Comparison of ENCODE assay signal across 9 mouse cellular contexts in the genomic region with DNA sequence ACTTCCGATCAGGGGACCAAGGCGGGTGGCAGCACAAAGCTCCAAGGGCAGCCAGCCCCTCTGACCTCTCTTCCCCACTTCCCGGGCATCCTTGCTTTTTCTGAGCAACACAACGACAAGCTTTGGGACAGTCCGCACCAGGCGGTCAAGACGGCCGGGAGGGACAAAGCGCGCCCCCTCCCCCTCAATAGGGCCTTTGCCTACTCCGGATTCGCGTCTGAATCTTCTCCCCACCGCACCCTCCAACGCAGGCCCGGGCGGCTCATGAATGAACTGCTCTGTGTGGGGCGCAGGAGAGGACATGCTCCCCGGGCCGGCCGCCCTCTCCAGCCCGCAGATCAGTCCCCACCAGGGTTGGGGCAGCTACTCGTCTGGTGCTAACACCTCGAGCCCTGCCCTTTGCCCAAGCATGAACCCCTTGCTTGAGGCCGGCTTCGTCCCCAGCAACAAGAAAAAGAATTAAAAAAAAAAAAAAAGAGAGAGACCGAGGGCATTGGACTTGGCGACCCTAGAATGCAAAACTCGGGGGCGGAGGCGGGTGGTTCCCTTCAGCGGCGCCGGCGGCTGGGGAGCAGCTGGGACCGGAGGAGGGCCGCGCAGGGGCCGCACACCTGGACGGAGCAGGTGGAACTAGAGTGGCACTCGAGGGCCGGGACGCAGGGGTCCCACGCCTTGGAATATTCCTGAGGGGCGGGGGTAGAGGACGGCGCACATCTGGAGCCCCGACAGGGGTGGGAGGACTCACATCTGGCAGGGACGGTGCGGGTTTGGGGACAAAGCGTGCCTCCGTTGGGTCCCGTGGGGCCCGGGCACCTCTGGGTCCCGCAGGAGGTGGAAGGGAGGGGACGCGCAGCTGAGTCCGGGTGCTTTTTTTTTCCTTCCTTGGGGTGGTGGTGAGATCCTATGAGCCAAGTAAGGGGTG. TPM values are rescaled to one million over a fixed set of nuclear protein-coding genes. Genes with fewer than 3 reads are reported as not detected.
A peak's percentile ranks its signal among the peaks of the same experiment; 100 is the strongest.
DNase-seq lines count a peak whose midpoint lies in the region; ATAC-seq and TF ChIP-seq lines count a peak whose summit lies in the region.
"Had no signal": no experiment of that assay in that cellular context is flagged by ENCODE, and none has a peak within 500 bp of the region (broad histone marks: within the 10 kb centered on the region; RNA-seq: fewer than 3 reads in every experiment).

No protein-coding gene starts in this region.

- no peak for TF ChIP-seq RAD21 in MEL (IDR thresholded peaks at IDR 0.05; ENCODE audit: low read depth, low read length)

- H3K4me2 ChIP-seq in kidney, embryonic 14.5 days (replicated peaks; ENCODE audit: low read depth, low read length): peak overlapping the region; percentile 88
- peak overlapping the region; percentile 100 for H3K4me2 ChIP-seq in liver, postnatal 0 days (ENCODE audit: low read depth, low read length)
- H3K4me2 ChIP-seq in neural tube, embryonic 15.5 days: peak overlapping the region; percentile 74

- H3K4me1 ChIP-seq in MEL (ENCODE audit: control insufficient read depth in 1 of 2, insufficient read depth in 2 of 2, low read length in 2 of 2): peaks cover 0 to 19% of the 10 kb centered on the region in 2 experiments; a peak in 3 of 4 replicates
- peaks cover 5% of the 10 kb centered on the region; the same call in 1 of the 2 replicates for H3K4me1 ChIP-seq in cortical plate, adult 2 months (ENCODE audit: control insufficient read depth, insufficient read depth, low read length)
- H3K4me1 ChIP-seq in kidney, embryonic 14.5 days (ENCODE audit: control insufficient read depth, insufficient read depth, low read length): peaks cover 18% of the 10 kb centered on the region
- H3K4me1 ChIP-seq in liver, postnatal 0 days (ENCODE audit: insufficient read depth): peaks cover 25% of the 10 kb centered on the region
- peaks cover 42% of the 10 kb centered on the region for H3K4me1 ChIP-seq in neural tube, embryonic 15.5 days

- under 1% methylated on average over 55 of the region's 58 CpGs for WGBS in kidney, embryonic 14.5 days
- WGBS in liver, postnatal 0 days (ENCODE audit: insufficient replicate concordance): 3% methylated on average over 54 of the region's 58 CpGs
- 1% methylated on average over 57 of the region's 58 CpGs for WGBS in neural tube, embryonic 15.5 days

- peak overlapping the region; percentile 39 for H3K27ac ChIP-seq in MEL (ENCODE audit: control insufficient read depth, low read depth, low read length)
- H3K27ac ChIP-seq in cortical plate, adult 2 months (ENCODE audit: insufficient read depth, low read length): peak overlapping the region; percentile 89
- peak overlapping the region; percentile 73 for H3K27ac ChIP-seq in kidney, embryonic 14.5 days (ENCODE audit: low read depth, low read length)
- H3K27ac ChIP-seq in liver, postnatal 0 days (ENCODE audit: low read depth): peak overlapping the region; percentile 79
- H3K27ac ChIP-seq in neural tube, embryonic 15.5 days (replicated peaks): peak overlapping the region; percentile 93

- no peak for TF ChIP-seq CTCF in MEL (IDR thresholded peaks at IDR 0.05 in 2 of 3, conservative IDR thresholded peaks at IDR 0.05 in 1 of 3; ENCODE audit: control insufficient read depth in 1 of 3, insufficient read depth in 1 of 3, low read depth in 2 of 3, low read length in 3 of 3, poor library complexity in 1 of 3, severe bottlenecking in 1 of 3)
- TF ChIP-seq CTCF in cortical plate, adult 2 months (IDR thresholded peaks at IDR 0.05; ENCODE audit: extremely low read depth, insufficient read depth, low read length): no peak
- TF ChIP-seq CTCF in liver, postnatal 0 days (IDR thresholded peaks at IDR 0.05; ENCODE audit: low read depth): no peak

- no peaks in the 10 kb centered on the region for H3K27me3 ChIP-seq in MEL (ENCODE audit: control insufficient read depth in 1 of 2, insufficient read depth in 2 of 2, low read length in 2 of 2)
- no peaks in the 10 kb centered on the region for H3K27me3 ChIP-seq in kidney, embryonic 14.5 days (ENCODE audit: control insufficient read depth, insufficient read depth, low read length)
- no peaks in the 10 kb centered on the region for H3K27me3 ChIP-seq in liver, postnatal 0 days (ENCODE audit: insufficient read depth, low read length)
- no peaks in the 10 kb centered on the region for H3K27me3 ChIP-seq in neural tube, embryonic 15.5 days (replicated peaks)

- peak overlapping the region; percentile 79 to 84 for H3K4me3 ChIP-seq in MEL (ENCODE audit: control insufficient read depth in 1 of 2, insufficient read depth in 1 of 2, low read depth in 2 of 2, low read length in 2 of 2)
- H3K4me3 ChIP-seq in cortical plate, adult 2 months (ENCODE audit: insufficient read depth, low read length): peak overlapping the region; percentile 66
- peak overlapping the region; percentile 89 for H3K4me3 ChIP-seq in kidney, embryonic 14.5 days (ENCODE audit: low read length)
- H3K4me3 ChIP-seq in liver, postnatal 0 days (ENCODE audit: low read depth, low read length): peak overlapping the region; percentile 94
- peak overlapping the region; percentile 96 for H3K4me3 ChIP-seq in neural tube, embryonic 15.5 days (replicated peaks)

- peaks cover 0 to 9% of the 10 kb centered on the region in 2 experiments; a peak in 2 of 4 replicates for H3K36me3 ChIP-seq in MEL (ENCODE audit: control insufficient read depth in 1 of 2, insufficient read depth in 2 of 2, low read length in 2 of 2)
- H3K36me3 ChIP-seq in kidney, embryonic 14.5 days (ENCODE audit: control insufficient read depth, insufficient read depth, low read length): no peaks in the 10 kb centered on the region
- 0 out of 2 replicates have a peak, but pooled peaks cover 3% of the 10 kb centered on the region for H3K36me3 ChIP-seq in liver, postnatal 0 days (replicated peaks; ENCODE audit: insufficient read depth, low read length)
- no peaks in the 10 kb centered on the region for H3K36me3 ChIP-seq in neural tube, embryonic 15.5 days

- TF ChIP-seq POLR2A in MEL (IDR thresholded peaks at IDR 0.05; ENCODE audit: control insufficient read depth in 1 of 2, insufficient read depth in 1 of 2, low read depth in 1 of 2, low read length in 2 of 2, poor library complexity in 1 of 2): no peak
- no peak for TF ChIP-seq POLR2A in cortical plate, adult 2 months (IDR thresholded peaks at IDR 0.05; ENCODE audit: extremely low read depth, insufficient read depth, low read length)

- peak overlapping the region; percentile 78 for H3K9ac ChIP-seq in MEL (ENCODE audit: control insufficient read depth, low read depth, low read length, poor library complexity, severe bottlenecking)
- peak overlapping the region; percentile 85 for H3K9ac ChIP-seq in kidney, embryonic 14.5 days (ENCODE audit: low read depth, low read length)
- H3K9ac ChIP-seq in liver, postnatal 0 days (replicated peaks): peak overlapping the region; percentile 94
- H3K9ac ChIP-seq in neural tube, embryonic 15.5 days (replicated peaks): peak overlapping the region; percentile 93

- DNase-seq in A20 (ENCODE audit: low read depth, low spot score) (peak; percentile 81), MEL (ENCODE audit: low read depth, low spot score) (peak; percentile 63)
- DNase-seq in heart, adult 18-20 months: peak; percentile 41 to 70
- DNase-seq in liver, postnatal 0 days: peak; percentile 50
- peak; percentile 71 for DNase-seq in thymus, postnatal 4 days

- no peaks in the 10 kb centered on the region for H3K9me3 ChIP-seq in MEL (replicated peaks; ENCODE audit: insufficient read depth, low read length)
- H3K9me3 ChIP-seq in kidney, embryonic 14.5 days (ENCODE audit: control insufficient read depth, low read length): peaks cover 3% of the 10 kb centered on the region; the same call in 1 of the 2 replicates
- H3K9me3 ChIP-seq in liver, postnatal 0 days (ENCODE audit: low read length): no peaks in the 10 kb centered on the region
- H3K9me3 ChIP-seq in neural tube, embryonic 15.5 days (replicated peaks): no peaks in the 10 kb centered on the region

- peaks cover 33% of the 10 kb centered on the region for H3K79me2 ChIP-seq in MEL (ENCODE audit: control insufficient read depth, insufficient read depth, low read length, poor library complexity)

- peak; percentile 60 for ATAC-seq in kidney, embryonic 14.5 days (ENCODE audit: low FRiP score, low TSS enrichment)
- ATAC-seq in liver, postnatal 0 days: peak; percentile 67
- peak; percentile 46 for ATAC-seq in neural tube, embryonic 15.5 days (ENCODE audit: low FRiP score)

- no peak for TF ChIP-seq EP300 in MEL (IDR thresholded peaks at IDR 0.05; ENCODE audit: low read depth in 1 of 2, low read length in 2 of 2)
- no peak for TF ChIP-seq EP300 in liver, postnatal 0 days (IDR thresholded peaks at IDR 0.05; ENCODE audit: low read depth)

RNA-seq across cellular contexts. Expression of a gene that starts 0.7 kb away (rescaled TPM):
- 66.2 and 68.0 TPM in 2 replicates for total RNA-seq in MEL (2012; rRNA removed)
- 100 to 1,000 TPM in 1 of 2 experiments, not detected in 1; 159 TPM for polyA plus RNA-seq in MEL (2012; ENCODE audit: insufficient read depth in 1 of 2, insufficient read length in 2 of 2, low read depth in 1 of 2, low replicate concordance in 2 of 2, missing spikeins in 1 of 2)
- polyA plus RNA-seq in cortical plate, adult 2 months (2012; rRNA removed): 57.1 and 63.8 TPM in 2 replicates
- total RNA-seq in heart, adult 18-20 months (2021): 100 to 1,000 TPM; 160 to 167 TPM
- 154 and 192 TPM in 2 replicates for polyA plus RNA-seq in kidney, embryonic 14.5 days (2014; fragmentation: Nextera tagmentation; extraction: Ambion mirVana)
- 113 TPM in 2 replicates for polyA plus RNA-seq in liver, postnatal 0 days (2015; fragmentation: Nextera tagmentation; extraction: Ambion mirVana)
- polyA plus RNA-seq in neural tube, embryonic 15.5 days (2015; fragmentation: Nextera tagmentation; extraction: Ambion mirVana): 129 and 132 TPM in 2 replicates

RNA-seq across cellular contexts. Expression of a gene that starts 1.3 kb away (rescaled TPM):
- 12.0 and 12.3 TPM in 2 replicates for total RNA-seq in MEL (2012; rRNA removed)
- 10 to 100 TPM in 1 of 2 experiments, not detected in 1; 37.9 TPM for polyA plus RNA-seq in MEL (2012; ENCODE audit: insufficient read depth in 1 of 2, insufficient read length in 2 of 2, low read depth in 1 of 2, low replicate concordance in 2 of 2, missing spikeins in 1 of 2)
- polyA plus RNA-seq in cortical plate, adult 2 months (2012; rRNA removed): 206 and 219 TPM in 2 replicates
- 10 to 100 TPM; 91.7 to 95.7 TPM for total RNA-seq in heart, adult 18-20 months (2021)
- polyA plus RNA-seq in kidney, embryonic 14.5 days (2014; fragmentation: Nextera tagmentation; extraction: Ambion mirVana): 23.1 and 28.0 TPM in 2 replicates
- polyA plus RNA-seq in liver, postnatal 0 days (2015; fragmentation: Nextera tagmentation; extraction: Ambion mirVana): 15.1 and 16.9 TPM in 2 replicates
- 123 and 145 TPM in 2 replicates for polyA plus RNA-seq in neural tube, embryonic 15.5 days (2015; fragmentation: Nextera tagmentation; extraction: Ambion mirVana)

RNA-seq across cellular contexts. Expression of a gene that starts 26.3 kb away (rescaled TPM):
- total RNA-seq in MEL (2012; rRNA removed): not detected in 2 replicates
- polyA plus RNA-seq in MEL (2012; ENCODE audit: insufficient read depth in 1 of 2, insufficient read length in 2 of 2, low read depth in 1 of 2, low replicate concordance in 2 of 2, missing spikeins in 1 of 2): under 1 TPM in 1 of 2 experiments, not detected in 1; 0.03 TPM
- polyA plus RNA-seq in cortical plate, adult 2 months (2012; rRNA removed): 0.21 and 2.1 TPM in 2 replicates
- total RNA-seq in heart, adult 18-20 months (2021): under 1 TPM; 0.17 to 0.57 TPM
- 0.10 TPM in 1 of 2 replicates, not detected in the other for polyA plus RNA-seq in kidney, embryonic 14.5 days (2014; fragmentation: Nextera tagmentation; extraction: Ambion mirVana)
- not detected in 2 replicates for polyA plus RNA-seq in liver, postnatal 0 days (2015; fragmentation: Nextera tagmentation; extraction: Ambion mirVana)
- 0.77 and 1.2 TPM in 2 replicates for polyA plus RNA-seq in neural tube, embryonic 15.5 days (2015; fragmentation: Nextera tagmentation; extraction: Ambion mirVana)

RNA-seq across cellular contexts. Expression of a gene that starts 48.2 kb away (rescaled TPM):
- total RNA-seq in MEL (2012; rRNA removed): 0.81 and 2.1 TPM in 2 replicates
- polyA plus RNA-seq in MEL (2012; ENCODE audit: insufficient read depth in 1 of 2, insufficient read length in 2 of 2, low read depth in 1 of 2, low replicate concordance in 2 of 2, missing spikeins in 1 of 2): 1 to 10 TPM in 1 of 2 experiments, not detected in 1; 2.7 TPM
- 0.44 TPM in 1 of 2 replicates, not detected in the other for polyA plus RNA-seq in cortical plate, adult 2 months (2012; rRNA removed)
- 1 to 10 TPM in 1 of 2 experiments, not detected in 1; 1.3 TPM for total RNA-seq in heart, adult 18-20 months (2021)
- polyA plus RNA-seq in kidney, embryonic 14.5 days (2014; fragmentation: Nextera tagmentation; extraction: Ambion mirVana): 0.62 TPM in 1 of 2 replicates, not detected in the other
- not detected in 2 replicates for polyA plus RNA-seq in liver, postnatal 0 days (2015; fragmentation: Nextera tagmentation; extraction: Ambion mirVana)
- 0.40 TPM in 1 of 2 replicates, not detected in the other for polyA plus RNA-seq in neural tube, embryonic 15.5 days (2015; fragmentation: Nextera tagmentation; extraction: Ambion mirVana)
- total RNA-seq: gastrocnemius, postnatal 36 days had no signal

Comparison
In these comparisons a context has a peak if more than half of its experiments do, and no peak if none do; other contexts are left out.
1. Peak in every context shown above with its lines: DNase-seq, ATAC-seq, H3K4me3 ChIP-seq and H3K27ac ChIP-seq.
2. H3K27ac ChIP-seq: peak in every context shown above with its lines; median percentile 93 in neural tube, embryonic 15.5 days; 89 in cortical plate, adult 2 months; 79 in liver, postnatal 0 days; 73 in kidney, embryonic 14.5 days; 39 in MEL.